Mouse (Mus musculus) small intestine, adult 2 months (tissue): ENCODE data around the gene Pttg1ip.

Experiments
- CTCF ChIP-seq: fragments of 200-500 bp; IDR thresholded peaks from 2 replicates; pipeline ENCODE4 v1.5.1; 2012; ENCODE audit warnings: low read depth, mild to moderate bottlenecking, control low read depth, inconsistent platforms, low read length, moderate library complexity, mixed read lengths; ENCODE audit not compliant: insufficient replicate concordance, insufficient read length; ENCODE audit errors: extremely low read depth
- POLR2A ChIP-seq: fragments of 200-500 bp; IDR thresholded peaks from 2 replicates; pipeline ENCODE4 v1.6.1; 2012; ENCODE audit warnings: low read depth, mild to moderate bottlenecking, control low read depth, inconsistent platforms, low read length, moderate library complexity

GRCm38 (mm10) chr10:77616166-77616565 is 34.6 kb downstream of the Pttg1ip start:
- no peak for TF ChIP-seq POLR2A
- no peak for TF ChIP-seq CTCF
